Mouse (Mus musculus) B cell, adult 67 days (primary cell): ENCODE measurements around the gene Prss38. TPM values are rescaled to one million over a fixed set of nuclear protein-coding genes. Genes with fewer than 3 reads are reported as not detected.

Source experiments
- total RNA-seq, 2 experiments: library from RNA; stranded (reverse); gene quantifications; 4 replicates each; pipeline ENCODE4 v1.2.4; 2023

The Prss38 gene
- not detected for total RNA-seq

GRCm38 (mm10) chr11:59375475-59375874, at the start of gene Prss38:
TSS of gene Prss38 (minus strand) at chr11:59375657.

Other genes starting within 250 kb of the Prss38 start
- 1 to 10 TPM in 1 of 2 experiments, under 1 TPM in 1; 0.65 to 1.0 TPM for gene Obscn, start 239.3 kb downstream of the Prss38 start, total RNA-seq
- 10 to 100 TPM; 22.4 to 31.7 TPM for gene Iba57, start 211.9 kb downstream of the Prss38 start, total RNA-seq
- gene Gjc2, start 192.4 kb downstream of the Prss38 start, total RNA-seq, result not detected
- gene Guk1, start 183.4 kb downstream of the Prss38 start, total RNA-seq, result 10 to 100 TPM; 30.7 to 37.2 TPM
- gene Mrpl55, start 173.2 kb downstream of the Prss38 start, total RNA-seq, result 10 to 100 TPM; 16.5 to 18.9 TPM
- 10 to 100 TPM; 29.3 to 32.6 TPM for gene 2310033P09Rik, start 167.3 kb downstream of the Prss38 start, total RNA-seq
- gene Arf1, start 147.4 kb downstream of the Prss38 start, total RNA-seq, result 100 to 1,000 TPM; 225 to 239 TPM
- not detected for gene Wnt3a, start 84.9 kb downstream of the Prss38 start, total RNA-seq
- not detected for gene Wnt9a, start 68.7 kb downstream of the Prss38 start, total RNA-seq
- gene Jmjd4, start 74.4 kb upstream of the Prss38 start, total RNA-seq, result 10 to 100 TPM; 12.6 to 15.7 TPM
- 10 to 100 TPM; 12.3 to 26.1 TPM for gene Snap47, start 75.5 kb upstream of the Prss38 start, total RNA-seq
- gene Zfp867, start 96.8 kb upstream of the Prss38 start, total RNA-seq, result 1 to 10 TPM; 4.1 to 5.3 TPM
- gene Zkscan17, start 151.1 kb upstream of the Prss38 start, total RNA-seq, result 10 to 100 TPM; 16.3 to 20.3 TPM
- gene Nlrp3, start 165.9 kb upstream of the Prss38 start, total RNA-seq, result under 1 TPM; 0.23 to 0.56 TPM
- gene Olfr222, start 200.6 kb upstream of the Prss38 start, total RNA-seq, result not detected
- not detected for gene Olfr223, start 217.6 kb upstream of the Prss38 start, total RNA-seq